Mouse (Mus musculus) layer of hippocampus, postnatal 36 days (tissue): ENCODE data around the gene Cbx6. TPM values are rescaled to one million over a fixed set of nuclear protein-coding genes. Genes with fewer than 3 reads are reported as not detected.
A peak's percentile ranks its signal among the peaks of the same experiment; 100 is the strongest.

Experiments
- DNase-seq, 2 experiments: peaks; one replicate each; pipeline ENCODE4 v3.0.0; 2022
- total RNA-seq, 2 experiments: library from RNA; stranded (reverse); gene quantifications; 2 replicates each; pipeline ENCODE4 v1.2.3; 2021

Cbx6 gene
- total RNA-seq, 2 experiments from 2014 or later, result 335 to 366 TPM

DNA sequence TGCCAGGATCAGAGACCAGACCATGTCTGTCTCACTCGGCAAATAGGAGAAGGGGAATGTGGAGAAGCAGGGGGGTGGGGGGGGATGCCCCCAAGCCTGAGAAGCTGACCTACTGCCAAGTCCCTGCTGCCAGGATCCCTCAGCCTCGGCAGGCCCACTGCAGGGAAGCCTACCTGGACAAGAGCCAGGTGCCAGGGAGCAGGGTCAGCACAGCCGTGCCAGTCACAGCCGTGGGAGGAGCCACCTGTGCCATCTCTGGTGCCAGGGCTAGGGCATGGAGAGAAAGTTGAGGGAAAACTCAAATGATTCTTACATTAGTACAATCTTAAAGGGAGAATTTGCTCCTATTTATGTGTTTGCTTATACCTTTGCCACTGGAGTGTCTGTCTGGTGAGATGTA, 32.2 kb downstream of the Cbx6 start:
- no peak for DNase-seq

DNA sequence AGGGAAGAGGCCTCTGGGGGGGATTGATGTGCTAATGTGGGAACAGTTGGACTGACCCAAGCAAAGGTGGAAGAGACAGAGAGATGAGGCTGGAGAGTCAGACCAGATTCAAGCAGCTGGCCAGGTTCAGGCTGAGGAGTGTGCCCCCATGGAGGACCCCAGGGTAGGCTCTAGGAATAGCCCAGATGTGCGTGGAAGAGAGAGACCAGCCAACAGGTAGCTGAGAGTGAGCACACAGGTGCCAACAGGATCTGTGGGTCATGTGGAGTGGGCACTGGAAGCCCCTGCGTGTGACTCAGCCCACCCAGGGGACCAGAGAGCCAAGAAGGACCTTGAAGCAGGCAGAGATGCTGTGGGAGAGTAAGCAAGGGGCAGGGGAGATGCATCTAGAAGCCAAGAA, 32.8 kb downstream of the Cbx6 start:
- DNase-seq, result no peak

DNA sequence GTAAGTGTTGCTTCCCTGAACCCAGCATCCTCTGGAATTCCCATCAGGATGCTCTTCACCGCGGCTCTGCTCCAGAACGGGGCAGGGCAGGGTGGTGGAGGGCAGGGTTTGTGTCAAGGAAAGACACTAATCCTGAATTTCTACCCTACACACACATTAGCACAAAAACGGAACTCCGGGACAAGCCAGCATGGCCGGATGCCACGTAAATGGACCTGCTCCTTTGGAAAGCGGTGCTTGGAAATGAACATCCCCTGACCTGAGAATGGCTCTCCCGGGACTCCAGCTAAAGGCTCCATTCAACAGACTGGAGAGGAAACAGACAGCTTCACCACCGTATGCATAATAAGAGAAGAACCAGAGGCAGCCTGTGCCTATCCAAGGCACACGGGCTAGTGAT, 33.8 kb downstream of the Cbx6 start:
- DNase-seq, result no peak

- no peak for DNase-seq
These were observed 35.9 kb downstream of the Cbx6 start for GRCm38 (mm10) chr15:79798591-79798990.

DNA sequence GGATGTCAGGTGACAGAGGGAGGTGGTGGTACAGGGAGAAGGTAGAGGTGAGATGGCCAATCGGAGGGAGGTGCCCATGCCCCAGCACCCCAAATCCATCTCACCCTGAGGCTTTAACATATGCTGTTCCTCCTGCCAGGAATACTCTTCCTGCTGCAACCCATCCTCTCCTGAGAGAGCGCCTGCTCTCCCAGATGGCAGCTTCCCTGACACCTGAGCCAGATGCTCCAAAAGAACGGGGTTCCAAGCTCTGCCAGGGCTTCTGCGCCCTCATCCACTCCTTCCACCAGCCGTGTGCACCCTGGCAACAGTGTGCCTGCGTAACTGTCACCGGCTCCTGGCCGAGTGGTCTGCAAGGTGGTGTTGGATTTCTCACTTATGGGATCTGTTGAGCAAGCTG, 36.8 kb downstream of the Cbx6 start:
- DNase-seq, result no peak

DNA sequence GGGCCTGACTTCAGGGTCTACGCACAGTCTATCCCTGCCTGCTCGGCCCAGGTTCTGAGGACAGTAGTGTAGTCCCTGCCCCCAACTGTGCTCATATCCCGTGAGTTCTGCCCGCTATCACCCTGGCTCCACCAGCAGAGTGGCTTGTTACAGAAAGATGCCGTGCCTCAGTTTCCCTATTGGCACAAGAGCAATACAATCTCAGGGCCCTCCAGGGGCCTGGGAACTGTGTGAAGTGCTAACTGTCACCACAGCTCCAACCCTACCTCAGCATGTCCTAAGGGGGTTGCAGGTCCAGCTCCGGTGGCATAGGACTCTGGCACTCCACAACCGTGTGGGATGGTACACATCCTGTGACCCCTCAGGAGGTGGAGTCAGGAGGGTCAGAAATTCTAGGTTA, 37.4 kb downstream of the Cbx6 start:
- DNase-seq, result no peak

DNA sequence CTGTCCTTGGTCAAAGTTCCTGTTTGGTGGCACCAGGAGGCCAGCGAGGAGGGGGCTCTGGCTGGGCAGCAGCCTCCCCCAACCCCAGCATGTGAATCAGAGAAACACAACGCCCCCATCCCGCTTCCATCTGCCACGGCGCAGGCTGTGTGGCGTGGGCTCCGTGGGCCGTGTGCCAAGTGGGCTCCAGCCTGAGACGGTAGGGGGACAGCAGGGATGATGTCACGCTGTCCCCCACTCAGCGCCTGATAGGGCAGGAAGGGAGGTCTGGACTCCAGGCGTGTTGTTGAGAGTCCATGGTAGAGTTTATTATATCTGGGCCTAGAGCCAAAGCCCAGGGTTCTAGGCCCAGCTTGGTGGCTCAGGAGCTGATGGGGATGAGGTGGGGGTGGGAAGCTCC, 38.2 kb downstream of the Cbx6 start:
- DNase-seq, result peak; percentile 65 to 78

- no peak for DNase-seq
These were observed 40.3 kb downstream of the Cbx6 start for GRCm38 (mm10) chr15:79794173-79794572.

- no peak for DNase-seq
These were observed 41.4 kb downstream of the Cbx6 start for GRCm38 (mm10) chr15:79793076-79793475.

- no peak for DNase-seq
These were observed 42.0 kb downstream of the Cbx6 start for GRCm38 (mm10) chr15:79792455-79792854.

DNA sequence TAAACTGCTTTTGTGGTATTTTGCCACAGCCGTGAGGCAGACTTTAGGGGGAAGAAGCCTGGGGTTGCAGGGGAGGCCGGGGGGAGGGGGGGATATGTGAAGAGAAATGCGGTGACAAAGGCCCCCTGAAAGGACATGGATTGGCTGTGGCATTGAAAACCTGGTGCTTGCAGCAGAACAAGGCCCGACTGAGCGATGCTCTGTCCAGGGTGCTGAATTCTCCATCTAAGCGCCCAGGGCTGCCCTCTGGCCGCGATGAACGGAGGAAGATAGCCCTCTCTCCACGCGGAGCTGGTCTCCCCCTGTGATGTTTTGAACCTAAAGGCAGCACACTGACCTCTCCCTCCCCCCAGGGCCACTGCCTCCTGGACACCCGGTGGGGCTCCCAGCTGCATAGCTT, 43.0 kb downstream of the Cbx6 start:
- no peak for DNase-seq

- no peak for DNase-seq
These were observed 43.6 kb downstream of the Cbx6 start for GRCm38 (mm10) chr15:79790905-79791304.

DNA sequence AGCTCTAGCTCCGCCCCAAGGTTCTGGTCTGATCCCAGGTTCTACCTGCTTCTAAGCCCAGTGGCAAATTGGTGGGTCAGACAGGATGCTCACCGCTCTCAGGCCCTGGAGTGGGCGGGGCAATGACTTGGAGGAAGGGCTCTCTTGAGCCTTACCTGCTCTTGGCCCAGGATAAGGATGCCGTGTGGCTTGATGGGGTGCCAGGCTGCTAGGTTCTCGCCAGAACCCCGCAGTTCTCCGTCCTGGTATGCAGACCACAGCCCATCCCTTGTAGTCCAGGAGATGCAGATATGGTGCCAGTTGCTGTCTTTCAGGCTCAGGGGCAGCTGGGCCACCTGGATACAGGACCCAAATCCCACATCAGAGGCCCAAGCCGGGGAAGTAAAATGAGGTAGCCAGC, 44.4 kb downstream of the Cbx6 start:
- no peak for DNase-seq

DNA sequence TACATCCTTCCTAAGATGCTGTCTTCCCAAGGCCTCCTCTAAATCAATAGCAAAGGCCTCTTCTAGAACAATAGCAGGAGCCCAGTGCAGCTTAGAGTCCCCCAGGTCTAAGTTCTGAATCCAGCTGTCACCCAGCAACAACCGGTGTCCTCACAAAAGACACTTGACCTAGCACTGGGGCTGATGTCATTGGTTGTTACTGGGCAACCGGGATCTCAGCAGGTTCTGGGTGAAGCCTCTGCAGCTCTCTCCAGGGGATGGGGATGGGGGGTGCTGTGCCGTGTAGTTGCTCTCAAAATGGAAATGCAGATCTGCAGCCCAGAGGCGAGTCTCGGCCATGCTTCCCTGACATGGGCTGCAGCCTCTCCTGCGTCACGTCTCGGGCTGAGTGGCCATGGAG, 46.7 kb downstream of the Cbx6 start:
- no peak for DNase-seq

DNA sequence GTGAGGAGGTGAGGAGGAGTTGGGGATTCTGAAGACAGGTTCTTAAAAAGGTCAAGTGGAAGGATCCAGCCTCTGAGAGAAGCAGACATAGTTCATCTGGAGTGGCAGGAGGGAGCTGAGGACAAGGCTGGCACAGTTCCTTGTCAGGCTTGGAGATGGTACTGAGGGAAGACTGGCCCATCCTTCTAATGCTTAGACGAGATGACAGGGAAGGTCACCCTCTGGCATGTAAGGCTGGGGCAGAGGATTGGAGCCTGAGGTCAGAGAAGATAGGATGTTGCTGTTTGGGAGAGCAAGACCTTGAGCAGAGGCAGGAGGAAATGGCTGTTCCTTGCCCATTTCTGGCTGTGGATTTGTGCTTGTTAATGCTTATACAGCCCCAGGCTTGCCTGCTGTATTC, 49.4 kb downstream of the Cbx6 start:
- DNase-seq, result no peak

- DNase-seq, result no peak
These were observed 56.7 kb downstream of the Cbx6 start, which contains the start of gene Dnal4 for GRCm38 (mm10) chr15:79777749-79778148. TSS of gene Dnal4 (minus strand) at chr15:79777849.

DNA sequence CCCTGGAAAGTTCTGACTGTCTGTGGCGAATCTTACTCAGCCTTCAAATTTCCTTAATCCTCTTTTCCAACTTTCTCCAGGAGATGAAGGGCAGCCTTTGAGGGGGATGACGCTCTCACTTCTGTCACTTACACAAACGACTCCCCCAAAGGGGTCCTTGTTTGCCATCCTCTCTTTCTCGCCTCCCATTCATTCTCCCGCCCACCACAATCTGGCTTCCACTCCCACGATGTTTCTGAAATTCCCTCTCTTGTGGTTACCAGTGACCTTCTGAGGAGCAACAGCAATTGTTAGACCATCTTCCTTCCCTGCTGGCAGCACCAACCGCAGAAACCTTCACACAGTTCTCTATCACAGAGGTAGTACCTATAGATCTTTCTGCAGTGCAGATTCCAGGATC, 58.8 kb downstream of the Cbx6 start:
- no peak for DNase-seq

DNA sequence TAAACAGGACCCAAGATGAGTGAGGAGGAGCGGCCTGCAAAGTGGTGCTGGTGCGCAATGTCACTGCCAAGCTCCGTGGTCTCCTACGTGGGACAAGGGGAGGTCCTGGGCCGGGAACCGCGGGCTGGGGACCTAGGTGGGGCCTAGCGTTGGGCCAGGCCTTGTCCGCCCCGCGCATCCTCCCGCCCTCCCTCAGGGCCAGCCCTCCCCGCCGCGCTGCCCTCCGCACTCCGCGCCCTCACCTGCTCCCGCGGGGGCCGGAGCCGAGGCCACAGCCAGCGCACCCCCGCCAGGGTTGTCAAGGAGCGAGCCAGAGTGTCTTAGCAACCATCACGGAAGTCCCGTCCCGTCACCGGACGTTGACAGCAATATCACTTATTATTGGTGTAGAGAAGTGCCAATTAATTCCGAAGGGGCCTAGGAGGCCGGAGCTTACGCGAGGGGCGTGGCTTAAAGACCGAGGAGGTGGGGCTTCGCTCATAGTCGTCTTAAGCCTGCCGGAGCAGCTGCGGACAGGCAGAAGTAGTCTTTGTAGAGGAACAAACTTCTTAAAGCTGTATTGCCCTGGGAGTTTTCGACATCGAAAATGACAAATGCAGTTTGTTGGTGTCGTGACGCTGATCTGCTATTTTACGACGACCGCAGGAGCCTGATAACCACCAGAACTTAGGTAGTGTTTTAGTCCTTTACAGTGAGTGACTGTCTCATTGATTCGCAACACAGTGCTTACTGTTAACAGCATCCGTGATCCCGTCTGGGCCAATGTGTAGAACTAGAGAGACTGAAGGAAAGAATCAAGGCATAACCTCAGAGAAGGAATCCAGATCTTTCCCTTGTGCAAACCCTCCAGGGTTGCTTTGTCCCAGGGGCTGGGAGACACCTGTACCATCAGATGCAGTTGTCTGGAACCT, 60.1 kb downstream of the Cbx6 start:
- peak; percentile 94 for DNase-seq

Other genes with a start within 250 kb of the Cbx6 start
- gene Dmc1, start 229.6 kb downstream of the Cbx6 start, total RNA-seq, result 1 to 10 TPM; 1.1 to 2.2 TPM
- gene Fam227a, start 175.7 kb downstream of the Cbx6 start, total RNA-seq, result 10 to 100 TPM in 1 of 2 experiments, 1 to 10 TPM in 1; 9.7 to 16.0 TPM
- 10 to 100 TPM; 43.2 to 44.3 TPM for gene Cby1, start 175.5 kb downstream of the Cbx6 start, total RNA-seq
- 100 to 1,000 TPM; 101 to 108 TPM for gene Tomm22, start 163.8 kb downstream of the Cbx6 start, total RNA-seq
- 10 to 100 TPM; 48.4 to 50.1 TPM for gene Josd1, start 146.8 kb downstream of the Cbx6 start, total RNA-seq
- 10 to 100 TPM; 48.6 to 51.6 TPM for gene Gtpbp1, start 143.8 kb downstream of the Cbx6 start, total RNA-seq
- gene Sun2, start 92.2 kb downstream of the Cbx6 start, total RNA-seq, result 10 to 100 TPM; 25.3 to 31.9 TPM
- gene Dnal4, start 56.8 kb downstream of the Cbx6 start, total RNA-seq, result 10 to 100 TPM; 52.4 to 53.3 TPM
- gene Nptxr, start 29.9 kb downstream of the Cbx6 start, total RNA-seq, result 100 to 1,000 TPM; 729 to 800 TPM
- 10 to 100 TPM in 1 of 2 experiments, 1 to 10 TPM in 1; 5.8 to 10.8 TPM for gene Npcd, start 451 bp downstream of the Cbx6 start, total RNA-seq
- 1 to 10 TPM; 3.9 to 6.7 TPM for gene Apobec3, start 57.0 kb upstream of the Cbx6 start, total RNA-seq
- gene Cbx7, start 136.4 kb upstream of the Cbx6 start, total RNA-seq, result 10 to 100 TPM; 40.4 to 44.8 TPM
- gene Pdgfb, start 180.3 kb upstream of the Cbx6 start, total RNA-seq, result 10 to 100 TPM; 27.3 to 27.6 TPM